Mouse (Mus musculus) erythroblast, embryonic 14.5 days (primary cell): ENCODE measurements around the gene Ppil2.

Experiments
- GATA1 ChIP-seq: IDR thresholded peaks from 2 replicates; pipeline ENCODE4 v1.6.1; 2012; ENCODE audit warnings: low read length, inconsistent platforms, mixed read lengths
- TAL1 ChIP-seq: IDR thresholded peaks from 3 replicates; pipeline ENCODE4 v1.6.1; 2012; ENCODE audit warnings: low read length, inconsistent platforms, mixed read lengths

DNA sequence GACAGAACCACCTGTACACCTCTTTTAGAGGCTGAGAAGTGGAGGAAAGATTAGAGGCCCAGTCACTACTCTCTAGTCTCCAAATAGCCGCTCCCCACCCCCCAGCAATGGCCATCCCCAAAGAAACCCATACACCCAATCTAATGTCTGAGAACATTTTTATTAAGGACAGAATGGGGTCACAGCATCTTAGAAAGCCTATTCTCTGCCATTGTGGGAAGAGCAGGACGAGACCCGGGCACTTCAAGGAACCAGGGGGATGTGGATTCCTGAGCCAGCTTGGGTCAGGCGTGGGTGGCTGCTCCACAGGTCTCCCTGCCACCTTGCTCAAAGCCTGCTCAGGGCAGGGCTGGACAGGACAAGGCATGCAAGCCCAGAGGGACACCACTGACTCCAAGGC, 40.8 kb upstream of the Ppil2 start:
- TF ChIP-seq GATA1 (no peak), TAL1 (no peak)
